Mouse (Mus musculus) cerebellum, postnatal 14 days (tissue): Measurements from ENCODE around the gene Kcnip2.
A peak's percentile ranks its signal among the peaks of the same experiment; 100 is the strongest.

Experiments
- DNase-seq, 2 experiments: peaks; one replicate each; pipeline ENCODE4 v3.0.0; 2021; ENCODE audit warnings: mixed read lengths in 2 of 2

Kcnip2 gene

GRCm38 (mm10) chr19:45775486-45775885 lies 40.4 kb downstream of the Kcnip2 start:
- DNase-seq = no peak

GRCm38 (mm10) chr19:45771501-45771900 lies 44.4 kb downstream of the Kcnip2 start:
- DNase-seq = no peak

DNA sequence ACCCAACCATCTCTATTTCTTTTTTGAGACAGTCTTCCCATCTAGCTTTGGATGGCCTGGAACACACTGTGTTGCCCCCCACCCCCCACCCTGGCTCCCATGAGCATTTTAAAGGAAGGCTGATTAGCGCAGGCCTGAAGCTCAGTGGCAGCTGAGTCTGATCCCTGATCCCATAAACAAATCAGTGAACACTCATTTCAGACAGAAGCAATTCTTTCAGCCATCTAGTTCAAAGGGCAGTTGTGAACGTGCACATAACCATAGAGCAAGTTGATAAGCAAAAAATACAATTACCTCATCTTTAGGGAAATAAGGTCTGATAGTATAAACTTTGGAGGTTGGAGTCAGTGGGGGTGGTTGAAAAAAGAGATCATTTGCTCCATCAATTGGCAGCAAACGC lies 55.1 kb downstream of the Kcnip2 start:
- no peak for DNase-seq

GRCm38 (mm10) chr19:45758671-45759070 lies 57.2 kb downstream of the Kcnip2 start:
- DNase-seq = no peak

DNA sequence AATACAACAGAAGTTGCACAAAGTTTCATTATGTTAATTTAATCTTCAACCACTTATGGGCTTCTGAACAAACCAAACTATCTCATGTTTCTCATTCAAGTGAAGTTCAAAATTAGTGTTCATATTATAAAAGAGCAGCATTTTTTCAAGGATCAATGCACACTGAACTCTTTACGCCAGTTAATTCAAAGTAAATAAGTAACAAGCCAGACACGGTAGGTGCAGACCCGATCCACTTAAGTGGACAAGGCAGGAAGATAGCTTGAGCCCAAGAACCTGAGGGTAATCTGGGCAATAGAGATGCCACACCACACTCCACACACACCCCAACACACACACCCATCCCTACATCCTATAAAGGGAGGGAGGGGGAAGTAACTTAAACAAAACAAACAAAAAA lies 62.3 kb downstream of the Kcnip2 start:
- no peak for DNase-seq

DNA sequence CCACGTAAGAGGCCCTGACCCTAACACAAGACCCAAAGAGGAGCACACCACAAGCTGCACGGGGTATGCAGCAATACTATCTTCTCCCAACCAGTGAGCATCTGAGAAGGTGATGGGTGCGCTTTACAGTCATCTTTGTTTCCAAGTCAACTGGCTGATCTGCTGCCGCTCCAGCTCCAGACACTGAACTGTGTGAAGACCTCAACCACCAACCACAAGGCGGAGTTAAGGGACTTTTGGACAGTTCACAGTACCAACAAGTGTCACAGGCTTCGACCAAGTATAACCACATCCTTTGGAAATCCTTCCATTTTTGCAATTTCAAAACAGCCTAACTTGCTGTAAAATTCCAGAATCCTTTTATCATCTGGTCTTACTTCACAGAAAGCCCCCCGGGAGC lies 64.0 kb downstream of the Kcnip2 start:
- DNase-seq = no peak

GRCm38 (mm10) chr19:45749243-45750043 lies 66.4 kb downstream of the Kcnip2 start, which contains the start of gene Npm3:
Gene Npm3 (minus strand): TSS chr19:45749591.
- peak; percentile 86 to 91 for DNase-seq

DNA sequence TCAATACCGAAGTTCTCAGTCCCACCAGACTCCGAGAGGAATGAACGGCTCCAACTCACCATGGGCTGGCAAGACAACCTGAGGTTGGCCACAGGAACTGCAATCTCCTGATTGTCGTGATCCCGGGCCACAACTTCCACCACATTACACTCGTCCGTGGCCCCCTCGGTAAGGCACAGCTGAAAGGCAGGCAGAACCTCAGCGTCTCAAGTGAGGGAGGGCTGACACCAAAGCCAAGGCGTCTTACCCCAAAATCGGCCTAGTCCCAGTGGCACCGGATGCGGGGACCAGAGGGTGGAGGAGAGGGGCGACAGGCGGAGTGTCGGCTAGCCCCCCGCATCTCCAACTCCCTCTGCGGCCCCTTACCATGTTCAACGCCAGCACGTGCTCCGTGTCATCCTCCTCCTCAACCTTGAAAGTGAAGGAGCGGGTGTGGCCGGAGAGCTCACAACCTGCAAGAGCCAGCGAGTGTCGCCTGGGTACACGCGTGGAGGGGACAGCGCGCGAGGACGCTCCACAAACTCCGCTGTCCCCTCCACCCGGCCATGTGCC lies 67.1 kb downstream of the Kcnip2 start:
- no peak for DNase-seq

- DNase-seq = peak; percentile 23 to 31
These were observed 67.7 kb downstream of the Kcnip2 start for GRCm38 (mm10) chr19:45748206-45748605.

DNA sequence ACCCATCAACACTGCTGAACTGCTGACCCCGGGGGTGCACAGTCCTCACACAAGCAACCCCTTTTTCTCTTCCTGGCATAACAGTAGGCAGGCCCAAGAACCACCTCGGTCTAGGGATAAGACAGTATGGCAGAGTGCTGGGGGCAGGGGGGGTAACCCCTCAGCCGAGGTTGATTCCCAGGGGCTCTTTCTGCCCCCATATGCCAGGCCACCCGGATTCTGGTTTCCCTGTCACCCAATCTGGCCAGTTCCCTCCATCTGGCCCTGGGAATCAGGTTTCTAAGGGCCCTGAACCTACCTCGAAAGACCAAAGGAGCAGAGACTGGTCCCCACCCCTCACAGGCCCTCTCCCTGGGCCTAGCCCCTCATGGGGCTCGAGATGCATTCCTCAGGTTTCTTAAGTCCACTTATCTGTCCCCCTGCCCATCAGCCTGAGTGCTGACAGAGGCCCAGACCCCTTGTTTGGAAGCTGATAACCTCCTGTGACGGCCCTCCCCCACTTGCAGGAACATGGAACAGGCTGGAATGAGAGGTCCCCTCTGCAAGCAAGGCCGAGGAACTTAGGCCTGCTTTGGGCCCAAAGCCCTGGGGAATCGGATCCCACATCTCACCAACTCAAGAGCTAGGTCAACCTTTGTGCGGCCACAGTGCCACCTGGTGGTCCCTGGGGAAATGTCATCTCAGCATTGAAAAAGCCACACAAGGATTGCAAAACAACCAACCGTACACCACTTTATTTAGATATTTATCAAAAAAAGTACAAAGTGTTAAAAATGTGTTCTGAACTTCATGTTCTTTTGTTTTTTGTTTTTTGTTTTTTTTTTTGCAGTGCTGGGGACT lies 68.6 kb downstream of the Kcnip2 start:
- DNase-seq = peak; percentile 91 to 93

GRCm38 (mm10) chr19:45746153-45747020 lies 69.5 kb downstream of the Kcnip2 start:
- peak; percentile 84 to 86 for DNase-seq

- no peak for DNase-seq
These were observed 70.3 kb downstream of the Kcnip2 start for GRCm38 (mm10) chr19:45745344-45746152.

DNA sequence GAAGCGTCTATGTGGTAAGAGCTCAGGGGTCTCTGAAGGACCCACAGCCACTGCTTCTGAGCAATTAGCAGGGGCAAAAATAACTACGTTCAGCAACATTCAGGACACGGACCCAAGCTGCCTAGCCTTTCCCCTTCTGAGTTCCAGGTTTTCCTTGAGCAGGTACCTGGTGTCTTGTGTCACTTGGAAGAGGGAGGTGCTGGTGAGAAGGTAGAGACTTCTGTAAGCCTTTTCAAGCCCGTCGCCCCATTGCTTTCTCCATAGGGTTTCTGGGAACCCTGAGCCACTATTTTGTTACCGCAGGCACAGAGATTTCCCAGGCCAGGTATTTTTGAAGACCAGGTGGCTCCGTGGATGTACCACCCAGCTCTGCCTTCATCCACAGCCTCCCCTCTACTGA lies 72.2 kb downstream of the Kcnip2 start:
- DNase-seq = no peak

- no peak for DNase-seq
These were observed 72.8 kb downstream of the Kcnip2 start for GRCm38 (mm10) chr19:45742984-45743575.

DNA sequence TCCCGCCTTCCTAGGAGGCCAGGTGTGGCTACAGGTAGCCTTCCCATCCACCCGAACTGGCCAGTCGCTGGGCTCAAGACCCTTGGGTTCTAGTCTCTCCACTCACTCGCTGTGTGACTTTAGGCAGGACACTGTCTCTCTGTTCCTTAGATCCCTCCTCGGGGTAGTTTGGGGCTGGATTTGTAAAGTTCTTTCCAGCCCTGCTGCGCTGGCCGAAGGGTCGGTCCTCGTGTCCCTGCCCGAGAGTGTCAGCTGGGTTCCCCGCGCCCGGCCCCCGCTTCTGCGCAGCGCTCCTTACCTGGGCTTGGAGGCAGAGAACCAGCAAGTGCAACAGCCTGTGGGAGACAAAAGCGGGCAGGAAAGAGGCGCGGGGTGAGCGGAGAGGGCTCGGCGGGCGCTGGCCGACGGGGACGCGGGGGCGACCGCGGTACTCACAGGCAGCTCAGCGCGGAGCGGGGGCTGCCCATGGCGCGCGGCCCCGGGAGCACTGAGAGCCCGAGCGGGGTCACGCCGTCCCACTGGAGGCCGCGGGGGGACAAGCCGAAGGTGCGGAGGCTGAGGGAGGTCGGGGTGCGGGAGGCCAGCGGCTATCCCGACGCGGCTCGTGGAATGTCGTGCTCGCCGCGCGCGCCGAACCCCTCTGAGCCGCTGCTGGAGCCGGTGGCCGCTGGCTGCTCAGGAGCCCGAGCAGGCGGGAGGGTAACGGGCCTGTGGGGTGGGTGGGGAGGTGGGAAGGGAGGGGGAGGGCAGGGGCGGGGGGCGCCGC lies 73.5 kb downstream of the Kcnip2 start, which contains the start of gene Fgf8:
TSS of gene Fgf8 (minus strand) at position 698 of the 766 bp plus-strand sequence.
- DNase-seq = no peak
